22 mouse cellular contexts compared by ENCODE assay signal in genomic region chr17:70870581-70870980, GRCm38 (mm10).
"Had no signal": no experiment of that assay in that cellular context is flagged by ENCODE, and none has a peak within 500 bp of the region (broad histone marks: within the 10 kb centered on the region; RNA-seq: fewer than 3 reads in every experiment).

No protein-coding gene starts in this region.

- H3K27me3 ChIP-seq: limb, embryonic 12.5 days; limb, embryonic 15.5 days had no signal

- H3K27ac ChIP-seq: limb, embryonic 12.5 days; limb, embryonic 15.5 days; liver, embryonic 14.5 days; midbrain, embryonic 12.5 days; stomach, postnatal 0 days had no signal

- H3K9ac ChIP-seq: limb, embryonic 12.5 days; limb, embryonic 15.5 days; liver, embryonic 14.5 days; liver, postnatal 0 days; lung, embryonic 14.5 days; midbrain, embryonic 12.5 days had no signal

- H3K9me3 ChIP-seq: limb, embryonic 15.5 days; midbrain, embryonic 12.5 days had no signal

- H3K4me3 ChIP-seq: limb, embryonic 12.5 days; limb, embryonic 15.5 days; megakaryocyte, embryonic 14.5 days; midbrain, embryonic 12.5 days had no signal

- H3K36me3 ChIP-seq: limb, embryonic 12.5 days; limb, embryonic 15.5 days; midbrain, embryonic 12.5 days had no signal

- DNase-seq: kidney, adult 9 months; kidney, postnatal 14 days; kidney, postnatal 4 days; left cerebral cortex, postnatal 4 days; liver, postnatal 0 days; lung, embryonic 14.5 days; lung, postnatal 10 days; lung, postnatal 36 days; right cerebral cortex, adult 18-20 months; right cerebral cortex, postnatal 14 days; right cerebral cortex, postnatal 4 days; thymus, adult 2 months; thymus, postnatal 14 days; thymus, postnatal 4 days had no signal

- H3K4me2 ChIP-seq: limb, embryonic 12.5 days; limb, embryonic 15.5 days; liver, embryonic 11.5 days; lung, embryonic 14.5 days; midbrain, embryonic 12.5 days had no signal

- H3K4me1 ChIP-seq: megakaryocyte, embryonic 14.5 days had no signal

- ATAC-seq: liver, postnatal 0 days; midbrain, embryonic 16.5 days had no signal
